Mouse (Mus musculus): ENCODE measurements at regions not wholly inside any gene's neighbourhood (a gene's known extent, or its start where the extent isn't known, plus 50 kb on each side); places are given as distances from the start of the nearest gene placed in this dataset.

- TF ChIP-seq EP300 (IDR thresholded peaks at IDR 0.05; ENCODE audit: low read depth in 1 of 2, low read length in 2 of 2), result no peak
- TF ChIP-seq CTCF (IDR thresholded peaks at IDR 0.05 in 2 of 3, conservative IDR thresholded peaks at IDR 0.05 in 1 of 3; ENCODE audit: control insufficient read depth in 1 of 3, insufficient read depth in 1 of 3, low read depth in 2 of 3, low read length in 3 of 3, poor library complexity in 1 of 3, severe bottlenecking in 1 of 3), result no peak
- no peak for TF ChIP-seq ZNF384 (IDR thresholded peaks at IDR 0.05; ENCODE audit: low read depth, low read length)
- no peak for TF ChIP-seq ZMIZ1 (IDR thresholded peaks at IDR 0.05; ENCODE audit: low read depth, low read length)
- TF ChIP-seq RAD21 (IDR thresholded peaks at IDR 0.05; ENCODE audit: low read depth, low read length), result no peak
- no peak for TF ChIP-seq MAFK (IDR thresholded peaks at IDR 0.05; ENCODE audit: borderline replicate concordance, low read depth, low read length)
Observed at GRCm38 (mm10) chr14:46512118-46512517, 121.6 kb upstream of the Bmp4 start.
